Mouse (Mus musculus) heart, postnatal 0 days (tissue): ENCODE data around the gene Mdm1.

Experiments
- CTCF ChIP-seq: IDR thresholded peaks from 2 replicates; pipeline ENCODE4 v1.5.1; 2016; ENCODE audit warnings: antibody characterized with exemption, control low read depth, low read depth
- EP300 ChIP-seq: IDR thresholded peaks from 2 replicates; pipeline ENCODE4 v1.6.1; 2016; ENCODE audit warnings: antibody characterized with exemption, low read depth

DNA sequence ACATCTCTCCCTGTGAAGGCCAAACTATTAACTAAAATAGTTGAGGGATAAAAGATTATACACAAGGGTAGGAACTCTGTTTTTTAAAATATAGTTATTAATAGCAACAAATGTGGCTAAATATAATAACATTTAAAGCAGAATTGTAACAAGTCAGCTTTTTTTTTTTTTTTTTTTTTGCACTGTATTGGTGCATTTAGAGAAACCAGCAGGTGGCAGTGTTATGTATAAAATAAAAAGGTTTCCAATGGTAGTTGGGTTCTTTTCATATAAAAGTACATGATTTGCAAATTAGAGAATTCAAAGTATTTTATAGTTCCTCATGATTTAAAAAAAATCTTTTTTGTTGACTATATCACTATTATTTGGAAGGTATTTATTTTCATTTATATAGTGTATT is 14.3 kb downstream of the Mdm1 start:
- TF ChIP-seq CTCF (peak; percentile 39), EP300 (no peak)
